Mouse (Mus musculus) limb, embryonic 14.5 days (tissue): ENCODE data around the gene Nme4. TPM values are rescaled to one million over a fixed set of nuclear protein-coding genes. Genes with fewer than 3 reads are reported as not detected.

ENCODE experiments used
- ATAC-seq: fragments of 200-750 bp; cut with Nextera tagmentation; 2 replicates; pipeline ENCODE4 v1.8.0; 2017; ENCODE audit warnings: low read depth, moderate number of reproducible peaks, moderate TSS enrichment; ENCODE audit not compliant: low FRiP score
- DNase-seq: peaks from one replicate; pipeline ENCODE4 v3.0.0-alpha.2; 2015; ENCODE audit warnings: low spot score
- H3K27ac ChIP-seq: fragments of 300-500 bp; sonication (generic); replicated peaks from 2 replicates; pipeline ENCODE4 v1.5.1; 2014; ENCODE audit warnings: low read depth, mild to moderate bottlenecking, low read length, moderate library complexity, mixed read lengths
- H3K27me3 ChIP-seq: fragments of 300-500 bp; sonication (generic); 2 replicates; pipeline ENCODE4 v1.6.1; 2014; ENCODE audit warnings: low read length, mixed read lengths; ENCODE audit not compliant: control insufficient read depth, insufficient read depth
- H3K36me3 ChIP-seq: fragments of 300-500 bp; sonication (generic); 2 replicates; pipeline ENCODE4 v1.6.1; 2014; ENCODE audit warnings: mild to moderate bottlenecking, low read length, moderate library complexity, mixed read lengths; ENCODE audit not compliant: control insufficient read depth, insufficient read depth
- H3K4me1 ChIP-seq: fragments of 300-500 bp; sonication (generic); 2 replicates; pipeline ENCODE4 v1.6.1; 2014; ENCODE audit warnings: antibody characterized with exemption, low read length, mixed read lengths; ENCODE audit not compliant: control insufficient read depth, insufficient read depth
- H3K4me2 ChIP-seq: fragments of 300-500 bp; sonication (generic); replicated peaks from 2 replicates; pipeline ENCODE4 v1.6.1; 2014; ENCODE audit warnings: low read depth, mild to moderate bottlenecking, low read length, moderate library complexity; ENCODE audit not compliant: severe bottlenecking
- H3K4me3 ChIP-seq: fragments of 300-500 bp; sonication (generic); replicated peaks from 2 replicates; pipeline ENCODE4 v1.5.1; 2014; ENCODE audit warnings: low read length
- H3K9ac ChIP-seq: fragments of 300-500 bp; sonication (generic); 2 replicates; pipeline ENCODE4 v1.6.1; 2014; ENCODE audit warnings: mild to moderate bottlenecking, low read depth, low read length, moderate library complexity; ENCODE audit not compliant: severe bottlenecking
- H3K9me3 ChIP-seq: fragments of 300-500 bp; sonication (generic); 2 replicates; pipeline ENCODE4 v1.6.1; 2016; ENCODE audit warnings: low read length; ENCODE audit not compliant: control insufficient read depth
- POLR2A ChIP-seq: fragments of 200-500 bp; IDR thresholded peaks from 2 replicates; pipeline ENCODE4 v1.8.0; 2012; ENCODE audit warnings: inconsistent platforms, mild to moderate bottlenecking, moderate library complexity, borderline replicate concordance; ENCODE audit not compliant: insufficient read depth, insufficient read length; ENCODE audit errors: extremely low read depth
- WGBS: fragments of 180-500 bp; shearing (Covaris S2); extraction: QIAGEN DNeasy Blood & Tissue Kit; methylation state at CpG from one replicate; pipeline ENCODE4 v1.1.7; 2014; 5-methylcytosine and 5-hydroxymethylcytosine counted together
- polyA plus RNA-seq, 2 experiments: library from polyadenylated mRNA; depleted of rRNA in 1 of 2; stranded (reverse) in 1 of 2; unstranded in 1 of 2; fragments of >200 nt; fragmentation: Nextera tagmentation in 1 of 2; extraction: Ambion mirVana in 1 of 2; gene quantifications; 2 replicates each; pipeline versions ENCODE4 v1.2.1 to v1.2.3; 2012 to 2014

Gene Nme4
- polyA plus RNA-seq, 2 experiments = 104 to 133 TPM

DNA sequence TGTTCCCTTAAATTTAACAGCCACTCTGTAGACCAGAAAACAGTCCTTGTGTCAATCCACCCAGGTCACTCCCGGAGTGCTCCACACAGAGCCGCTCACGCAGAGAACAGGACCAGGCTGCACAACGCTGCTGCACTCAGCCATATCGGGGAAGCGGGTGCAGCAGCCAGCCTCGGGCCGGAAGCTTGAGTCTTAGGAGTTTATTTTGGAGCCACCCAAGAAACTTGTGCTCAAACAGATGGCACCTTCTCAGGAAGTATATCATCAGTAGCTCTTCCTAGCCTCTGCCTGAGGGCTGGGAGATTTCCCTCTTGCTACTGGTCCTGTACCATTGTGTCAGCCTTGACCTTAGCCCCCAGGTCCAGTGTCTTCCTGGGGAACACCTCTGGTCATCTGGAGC lies 38.1 kb downstream of the Nme4 start:
- Histone ChIP-seq H3K4me1 (peaks cover 7% of the 10 kb centered on the region), H3K4me3 (no peak overlapping the region), H3K4me2 (no peak overlapping the region), H3K27me3 (no peaks in the 10 kb centered on the region), H3K36me3 (peaks cover 30% of the 10 kb centered on the region), H3K9ac (no peak overlapping the region), H3K9me3 (no peaks in the 10 kb centered on the region), H3K27ac (no peak overlapping the region)
- no peak for ATAC-seq
- TF ChIP-seq POLR2A = no peak
- no peak for DNase-seq
- WGBS = 87% methylated on average over 8 of the region's 8 CpGs

DNA sequence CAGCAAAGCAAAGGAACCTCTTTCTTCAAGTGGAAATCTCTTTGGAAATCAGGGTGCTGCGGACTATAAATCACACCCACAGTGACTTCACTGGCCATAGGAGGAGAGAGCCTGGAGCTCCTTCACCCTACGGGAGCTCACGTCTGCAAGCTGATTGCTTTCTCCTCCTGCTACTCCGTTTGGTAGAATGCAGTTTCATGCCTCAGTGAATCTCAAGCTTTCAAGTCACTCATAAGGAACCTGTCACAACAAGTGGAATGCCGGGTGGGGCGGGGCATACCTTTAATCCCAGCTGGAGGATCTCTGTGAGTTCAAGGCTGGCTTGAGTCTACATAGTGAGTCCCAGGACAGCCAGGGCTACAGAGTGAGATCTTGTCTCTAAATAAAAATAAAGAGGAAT lies 40.2 kb downstream of the Nme4 start:
- Histone ChIP-seq H3K4me2 (no peak overlapping the region), H3K4me3 (no peak overlapping the region), H3K4me1 (peaks cover 7% of the 10 kb centered on the region), H3K27ac (no peak overlapping the region), H3K9ac (no peak overlapping the region), H3K36me3 (peaks cover 27% of the 10 kb centered on the region), H3K9me3 (no peaks in the 10 kb centered on the region), H3K27me3 (no peaks in the 10 kb centered on the region)
- no peak for TF ChIP-seq POLR2A
- no peak for ATAC-seq
- 53% methylated on average over 6 of the region's 6 CpGs for WGBS
- DNase-seq = no peak

DNA sequence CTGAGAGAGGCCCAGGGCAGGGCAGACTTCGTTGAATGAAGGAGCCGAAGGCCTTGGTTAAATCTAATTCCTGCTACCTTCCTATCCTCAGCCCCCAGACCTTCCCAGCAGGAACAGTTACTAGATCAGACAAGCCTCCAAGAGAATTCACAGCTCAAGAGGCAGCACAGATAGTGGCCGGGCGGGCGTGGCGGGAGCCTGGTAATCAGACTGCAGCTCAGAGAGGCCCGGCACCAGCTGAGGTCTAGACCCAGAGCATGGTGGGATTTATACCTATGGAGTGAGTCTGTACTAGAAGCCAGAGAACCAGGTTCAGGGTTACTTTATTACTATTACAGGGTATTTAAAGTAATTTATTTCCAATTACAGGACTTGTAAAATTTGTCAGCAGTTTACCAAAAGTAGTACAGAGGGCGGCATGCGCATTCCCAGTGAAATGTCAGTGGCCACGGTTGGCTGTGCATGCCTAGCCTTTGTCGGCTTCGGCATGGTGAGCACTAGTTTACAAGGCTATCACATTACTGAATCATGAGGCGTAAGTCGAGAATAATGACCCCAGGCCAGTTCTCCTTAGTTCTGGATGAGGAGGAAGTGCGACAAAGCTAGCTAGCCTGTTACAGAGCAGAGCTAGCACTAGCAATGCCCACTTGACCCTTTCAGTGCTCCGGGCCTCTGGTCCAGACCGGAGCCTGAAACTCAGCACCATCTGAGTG lies 41.1 kb downstream of the Nme4 start:
- peaks cover 24% of the 10 kb centered on the region for H3K36me3 ChIP-seq
- no peak for ATAC-seq
- DNase-seq = no peak
- no peak for TF ChIP-seq POLR2A
- 29% methylated on average over 17 of the region's 17 CpGs for WGBS
- H3K27me3 ChIP-seq = no peaks in the 10 kb centered on the region
- peaks cover 7% of the 10 kb centered on the region for H3K4me1 ChIP-seq
- no peak overlapping the region for H3K27ac ChIP-seq
- no peak overlapping the region for H3K4me3 ChIP-seq
- no peaks in the 10 kb centered on the region for H3K9me3 ChIP-seq
- no peak overlapping the region for H3K9ac ChIP-seq
- no peak overlapping the region for H3K4me2 ChIP-seq

DNA sequence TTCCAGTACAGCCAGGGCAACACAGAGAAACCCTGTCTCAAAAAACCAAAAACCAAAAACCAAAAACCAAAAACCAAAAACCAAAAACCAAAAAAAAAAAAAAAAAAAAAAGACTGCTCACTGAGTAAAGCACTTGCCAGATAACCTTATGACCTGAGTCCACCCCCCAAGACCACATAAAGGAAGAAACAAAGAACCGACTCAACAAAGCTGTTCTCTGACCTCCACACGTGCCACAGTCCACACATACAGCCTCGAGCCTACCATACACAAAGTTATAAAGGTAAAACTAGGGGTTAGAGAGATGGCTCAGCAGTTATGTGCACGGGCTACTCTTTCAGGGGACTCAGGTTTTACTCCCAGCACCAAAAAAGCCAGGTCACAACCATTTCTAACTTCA lies 42.7 kb downstream of the Nme4 start:
- H3K36me3 ChIP-seq = peaks cover 13% of the 10 kb centered on the region

DNA sequence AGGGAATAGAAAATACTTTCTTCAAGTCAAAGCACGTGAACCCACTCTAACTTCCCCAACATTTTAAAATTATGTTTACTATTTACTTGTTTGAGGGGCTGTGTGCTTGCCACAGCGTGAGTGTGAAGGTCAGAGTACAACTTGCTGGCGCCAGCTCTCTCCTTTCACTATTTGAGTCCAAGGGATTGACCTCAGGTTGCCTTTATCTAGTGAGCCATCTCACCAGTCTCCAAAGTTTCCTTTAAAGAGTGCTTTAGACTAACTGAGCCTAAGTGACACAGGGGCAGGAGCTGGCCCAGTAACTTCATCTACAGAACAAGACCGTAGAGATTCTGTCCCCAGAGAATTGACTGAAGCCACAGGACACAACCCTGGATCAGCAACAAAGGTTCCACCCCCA lies 43.3 kb downstream of the Nme4 start:
- H3K4me3 ChIP-seq = no peak overlapping the region
- no peak overlapping the region for H3K9ac ChIP-seq
- H3K4me1 ChIP-seq = peaks cover 7% of the 10 kb centered on the region
- no peaks in the 10 kb centered on the region for H3K27me3 ChIP-seq
- no peaks in the 10 kb centered on the region for H3K9me3 ChIP-seq
- DNase-seq (no peak), ATAC-seq (no peak)
- no peak for TF ChIP-seq POLR2A
- no peak overlapping the region for H3K4me2 ChIP-seq
- 92% methylated on average over 4 of the region's 4 CpGs for WGBS
- H3K36me3 ChIP-seq = peaks cover 8% of the 10 kb centered on the region
- no peak overlapping the region for H3K27ac ChIP-seq

More for the DNA sequence above, 42.7 kb downstream of the Nme4 start:
- WGBS = 87% methylated on average over 4 of the region's 4 CpGs
- H3K27me3 ChIP-seq = no peaks in the 10 kb centered on the region
- H3K4me3 ChIP-seq = no peak overlapping the region
- H3K9ac ChIP-seq = no peak overlapping the region
- TF ChIP-seq POLR2A = no peak
- no peak overlapping the region for H3K4me2 ChIP-seq
- peaks cover 7% of the 10 kb centered on the region for H3K4me1 ChIP-seq
- no peak overlapping the region for H3K27ac ChIP-seq
- DNase-seq = no peak
- ATAC-seq = no peak
- no peaks in the 10 kb centered on the region for H3K9me3 ChIP-seq
